Mouse (Mus musculus) ovary, postnatal 14 days (tissue): Measurements from ENCODE around the gene Cyyr1.

Experiments
- DNase-seq: peaks from one replicate; pipeline ENCODE4 v3.0.0; 2022; ENCODE audit warnings: low spot score

Gene Cyyr1

GRCm38 (mm10) chr16:85470057-85470456 is 83.1 kb downstream of the Cyyr1 start:
- DNase-seq, result no peak

GRCm38 (mm10) chr16:85455043-85455442 is 98.2 kb downstream of the Cyyr1 start:
- DNase-seq, result no peak

- no peak for DNase-seq
Measured at GRCm38 (mm10) chr16:85446306-85446705, 106.9 kb downstream of the Cyyr1 start.

GRCm38 (mm10) chr16:85445801-85446200 is 107.4 kb downstream of the Cyyr1 start:
- no peak for DNase-seq

GRCm38 (mm10) chr16:85435427-85435826 is 117.8 kb downstream of the Cyyr1 start:
- peak; percentile 13 for DNase-seq

- no peak for DNase-seq
Measured at GRCm38 (mm10) chr16:85429173-85429572, 124.0 kb downstream of the Cyyr1 start.

GRCm38 (mm10) chr16:85422889-85423288 is 130.3 kb downstream of the Cyyr1 start:
- DNase-seq, result no peak

GRCm38 (mm10) chr16:85415415-85415814 is 137.8 kb downstream of the Cyyr1 start:
- peak; percentile 18 for DNase-seq

- DNase-seq, result no peak
Measured at GRCm38 (mm10) chr16:85393430-85393948, 159.7 kb downstream of the Cyyr1 start.

GRCm38 (mm10) chr16:85386801-85387200 is 166.4 kb downstream of the Cyyr1 start:
- DNase-seq, result no peak
